Mouse (Mus musculus) cortical plate, adult 2 months (tissue): ENCODE results near the gene Ncoa3. TPM values are rescaled to one million over a fixed set of nuclear protein-coding genes. Genes with fewer than 3 reads are reported as not detected.

Source experiments
- H3K27ac ChIP-seq: fragments of 200-500 bp; 2 replicates; pipeline ENCODE4 v1.5.1; 2012; ENCODE audit warnings: low read length, control low read depth, inconsistent platforms; ENCODE audit not compliant: insufficient read depth
- H3K4me1 ChIP-seq: fragments of 200-500 bp; 2 replicates; pipeline ENCODE4 v1.6.1; 2011; ENCODE audit warnings: low read length; ENCODE audit not compliant: control insufficient read depth, insufficient read depth
- H3K4me3 ChIP-seq: fragments of 200-500 bp; 2 replicates; pipeline ENCODE4 v1.5.1; 2011; ENCODE audit warnings: mild to moderate bottlenecking, low read length, control low read depth; ENCODE audit not compliant: insufficient read depth
- CTCF ChIP-seq: fragments of 200-500 bp; IDR thresholded peaks from 2 replicates; pipeline ENCODE4 v1.5.1; 2011; ENCODE audit warnings: mild to moderate bottlenecking, control low read depth, low read length; ENCODE audit not compliant: insufficient read depth; ENCODE audit errors: extremely low read depth
- POLR2A ChIP-seq: fragments of 200-500 bp; IDR thresholded peaks from 2 replicates; pipeline ENCODE4 v1.6.1; 2011; ENCODE audit warnings: mild to moderate bottlenecking, low read length, control low read depth; ENCODE audit not compliant: insufficient read depth; ENCODE audit errors: extremely low read depth
- polyA plus RNA-seq: library from polyadenylated mRNA; depleted of rRNA; stranded (reverse); fragments of >200 nt; gene quantifications from 2 replicates; pipeline ENCODE4 v1.2.3, GENCODE M21; 2012

Ncoa3 gene
- polyA plus RNA-seq, 1 experiment = 32.8 TPM

GRCm38 (mm10) chr2:166045549-166046501 is 53.4 kb downstream of the Ncoa3 start:
- TF ChIP-seq POLR2A (no peak), CTCF (peak; percentile 71)
- Histone ChIP-seq H3K4me1 (peaks cover 10% of the 10 kb centered on the region), H3K4me3 (no peak overlapping the region), H3K27ac (no peak overlapping the region)

- peaks cover 14% of the 10 kb centered on the region for H3K4me1 ChIP-seq
- no peak overlapping the region for H3K4me3 ChIP-seq
- no peak for TF ChIP-seq CTCF
- no peak for TF ChIP-seq POLR2A
- H3K27ac ChIP-seq = no peak overlapping the region
Measured at GRCm38 (mm10) chr2:166047931-166048330, 55.5 kb downstream of the Ncoa3 start.

- TF ChIP-seq POLR2A (no peak), CTCF (no peak)
- Histone ChIP-seq H3K4me3 (no peak overlapping the region), H3K27ac (no peak overlapping the region), H3K4me1 (peaks cover 14% of the 10 kb centered on the region)
Measured at GRCm38 (mm10) chr2:166048852-166049251, 56.4 kb downstream of the Ncoa3 start.

GRCm38 (mm10) chr2:166051421-166051820 is 59.0 kb downstream of the Ncoa3 start:
- H3K27ac ChIP-seq = peak overlapping the region; percentile 15; the same call in 1 of the 2 replicates
- TF ChIP-seq CTCF (no peak), POLR2A (no peak)
- peaks cover 4% of the 10 kb centered on the region for H3K4me1 ChIP-seq
- H3K4me3 ChIP-seq = no peak overlapping the region

GRCm38 (mm10) chr2:166051966-166052365 is 59.5 kb downstream of the Ncoa3 start:
- H3K4me1 ChIP-seq = peaks cover 4% of the 10 kb centered on the region
- H3K27ac ChIP-seq = peak overlapping the region; percentile 15; the same call in 1 of the 2 replicates
- no peak for TF ChIP-seq POLR2A
- no peak for TF ChIP-seq CTCF
- H3K4me3 ChIP-seq = no peak overlapping the region

- H3K4me1 ChIP-seq = peaks cover 4% of the 10 kb centered on the region
- H3K27ac ChIP-seq = no peak overlapping the region
- H3K4me3 ChIP-seq = no peak overlapping the region
- TF ChIP-seq CTCF = no peak
- no peak for TF ChIP-seq POLR2A
Measured at GRCm38 (mm10) chr2:166054002-166054539, 61.6 kb downstream of the Ncoa3 start.

GRCm38 (mm10) chr2:166059684-166060423 is 67.4 kb downstream of the Ncoa3 start:
- no peak for TF ChIP-seq POLR2A
- TF ChIP-seq CTCF = peak; percentile 21; the same call in 1 of the 2 replicates
- Histone ChIP-seq H3K27ac (peak overlapping the region; percentile 83), H3K4me1 (no peaks in the 10 kb centered on the region), H3K4me3 (no peak overlapping the region)

GRCm38 (mm10) chr2:166062008-166062407 is 69.6 kb downstream of the Ncoa3 start:
- Histone ChIP-seq H3K4me3 (no peak overlapping the region), H3K4me1 (no peaks in the 10 kb centered on the region), H3K27ac (no peak overlapping the region)
- TF ChIP-seq POLR2A (no peak), CTCF (no peak)

GRCm38 (mm10) chr2:166062431-166062830 is 70.0 kb downstream of the Ncoa3 start:
- Histone ChIP-seq H3K27ac (no peak overlapping the region), H3K4me1 (no peaks in the 10 kb centered on the region), H3K4me3 (no peak overlapping the region)
- no peak for TF ChIP-seq CTCF
- no peak for TF ChIP-seq POLR2A
